Mouse (Mus musculus) myocyte (in vitro differentiated cells): ENCODE measurements around the gene 2410137M14Rik. TPM values are rescaled to one million over a fixed set of nuclear protein-coding genes. Genes with fewer than 3 reads are reported as not detected.
A peak's percentile ranks its signal among the peaks of the same experiment; 100 is the strongest.

Source experiments
- H3K27me3 ChIP-seq: one replicate; pipeline ENCODE4 v1.6.1; 2011; ENCODE audit not compliant: control insufficient read depth, insufficient read depth, insufficient read length
- H3K36me3 ChIP-seq: one replicate; pipeline ENCODE4 v1.6.1; 2011; ENCODE audit not compliant: control insufficient read depth, insufficient read depth
- H3K4me2 ChIP-seq: one replicate; pipeline ENCODE4 v1.6.1; 2011; ENCODE audit warnings: low read depth, control low read depth
- H3K4me3 ChIP-seq: one replicate; pipeline ENCODE4 v1.5.1; 2011; ENCODE audit warnings: mild to moderate bottlenecking, control low read depth, moderate library complexity
- H3K79me2 ChIP-seq: one replicate; pipeline ENCODE4 v1.6.1; 2011; ENCODE audit not compliant: control insufficient read depth, insufficient read depth
- H3ac ChIP-seq: one replicate; pipeline ENCODE4 v1.6.1; 2011; ENCODE audit not compliant: control insufficient read depth, insufficient read length
- CEBPB ChIP-seq: IDR thresholded peaks from 2 replicates; pipeline ENCODE4 v1.6.1; 2011; ENCODE audit warnings: mild to moderate bottlenecking, moderate library complexity; ENCODE audit not compliant: poor library complexity, insufficient read depth, severe bottlenecking
- E2F4 ChIP-seq: IDR thresholded peaks from one replicate; pipeline ENCODE4 v1.6.1; 2011; ENCODE audit warnings: mild to moderate bottlenecking, control low read depth, moderate library complexity; ENCODE audit not compliant: insufficient read depth
- MAX ChIP-seq: IDR thresholded peaks from one replicate; pipeline ENCODE4 v1.6.1; 2011; ENCODE audit warnings: low read depth, mild to moderate bottlenecking, control low read depth
- MYOD1 ChIP-seq, 3 experiments: IDR thresholded peaks; one replicate each; pipeline ENCODE4 v1.6.1; 2011; ENCODE audit warnings: control low read depth in 2 of 3, low read depth in 2 of 3, mild to moderate bottlenecking in 2 of 3, moderate library complexity in 1 of 3; ENCODE audit not compliant: insufficient read length in 2 of 3, control insufficient read depth in 1 of 3
- MYOG ChIP-seq, 3 experiments: IDR thresholded peaks; one replicate each; pipeline ENCODE4 v1.6.1; 2011; ENCODE audit warnings: control low read depth in 2 of 3, low read depth in 2 of 3, mild to moderate bottlenecking in 2 of 3; ENCODE audit not compliant: insufficient read length in 2 of 3, control insufficient read depth in 1 of 3, insufficient read depth in 1 of 3
- POLR2A ChIP-seq: IDR thresholded peaks from one replicate; pipeline ENCODE4 v1.6.1; 2011; ENCODE audit warnings: low read depth, mild to moderate bottlenecking, control low read depth, moderate library complexity; ENCODE audit not compliant: insufficient read length
- POLR2AphosphoS2 ChIP-seq: IDR thresholded peaks from one replicate; pipeline ENCODE4 v1.6.1; 2011; ENCODE audit warnings: low read depth, control low read depth; ENCODE audit not compliant: insufficient read length
- REST ChIP-seq: IDR thresholded peaks from one replicate; pipeline ENCODE4 v1.6.1; 2011; ENCODE audit warnings: mild to moderate bottlenecking, control low read depth, moderate library complexity; ENCODE audit not compliant: insufficient read depth, insufficient read length
- SRF ChIP-seq: IDR thresholded peaks from one replicate; pipeline ENCODE4 v1.6.1; 2011; ENCODE audit warnings: low read depth; ENCODE audit not compliant: control insufficient read depth, insufficient read length
- TCF12 ChIP-seq: IDR thresholded peaks from one replicate; pipeline ENCODE4 v1.6.1; 2011; ENCODE audit warnings: mild to moderate bottlenecking, control low read depth; ENCODE audit not compliant: poor library complexity, insufficient read depth, severe bottlenecking
- TCF3 ChIP-seq: IDR thresholded peaks from one replicate; pipeline ENCODE4 v1.6.1; 2011; ENCODE audit warnings: low read depth, control low read depth; ENCODE audit not compliant: insufficient read length
- USF1 ChIP-seq: IDR thresholded peaks from one replicate; pipeline ENCODE4 v1.6.1; 2011; ENCODE audit warnings: low read depth, mild to moderate bottlenecking, control low read depth, moderate library complexity
- polyA plus RNA-seq: library from polyadenylated mRNA; unstranded; fragments of >200 nt; fragmentation: generic; extraction: Trizol; gene quantifications from one replicate; pipeline ENCODE4 v1.2.1, GENCODE M21; 2012; ENCODE audit warnings: missing spikeins

The 2410137M14Rik gene
- polyA plus RNA-seq, 1 experiment: not detected

DNA sequence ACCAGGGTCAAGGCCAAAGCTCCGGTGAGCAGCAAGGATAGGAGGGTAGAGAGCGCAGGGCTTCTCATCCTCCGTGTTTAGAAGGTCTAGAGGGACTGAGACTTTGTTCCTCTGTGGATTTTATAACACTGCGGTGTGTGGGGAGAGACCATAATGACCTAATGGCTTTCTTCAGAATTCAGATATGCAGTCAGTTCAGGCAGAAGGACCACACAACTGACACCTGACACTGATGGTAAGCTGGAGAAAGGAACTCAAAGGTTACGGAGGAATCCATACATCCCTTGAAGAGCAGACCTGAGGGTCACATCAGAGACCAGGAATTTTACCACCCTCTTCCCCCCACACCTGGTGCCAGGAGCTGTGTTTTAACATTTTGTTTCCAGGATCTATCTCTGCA is 8.4 kb upstream of the 2410137M14Rik start, which contains the start of gene H2-M5:
Gene H2-M5, minus strand, starts transcription at position 101 of the 400 bp plus-strand sequence.
- H3ac ChIP-seq: no peak within 1 kb of the TSS
- no peak within 1 kb of the TSS for H3K4me2 ChIP-seq
- no peaks in the 10 kb centered on the region for H3K36me3 ChIP-seq
- no peaks in the 10 kb centered on the region for H3K79me2 ChIP-seq
- no peak within 1 kb of the TSS for H3K4me3 ChIP-seq
- TF ChIP-seq CEBPB (no peak), TCF3 (no peak), REST (no peak), MAX (no peak), MYOG (IDR thresholded peaks at IDR 0.05; ENCODE audit: control insufficient read depth in 1 of 3, insufficient read depth in 1 of 3, insufficient read length in 2 of 3, low read depth in 2 of 3) (no peak), TCF12 (no peak), USF1 (no peak), POLR2A (no peak), MYOD1 (IDR thresholded peaks at IDR 0.05; ENCODE audit: control insufficient read depth in 1 of 3, insufficient read length in 2 of 3, low read depth in 2 of 3) (no peak), POLR2AphosphoS2 (no peak), SRF (no peak), E2F4 (no peak)
- H3K27me3 ChIP-seq: peaks cover 33% of the 10 kb centered on the region

GRCm38 (mm10) chr17:36988475-36988874 is 7.4 kb upstream of the 2410137M14Rik start:
- no peak for TF ChIP-seq MYOG (IDR thresholded peaks at IDR 0.05; ENCODE audit: control insufficient read depth in 1 of 3, insufficient read depth in 1 of 3, insufficient read length in 2 of 3, low read depth in 2 of 3)
- no peak for TF ChIP-seq MAX
- TF ChIP-seq USF1: no peak
- no peak for TF ChIP-seq SRF
- TF ChIP-seq POLR2A: no peak
- TF ChIP-seq TCF12: no peak
- TF ChIP-seq TCF3: no peak
- TF ChIP-seq CEBPB: no peak
- no peak for TF ChIP-seq MYOD1 (IDR thresholded peaks at IDR 0.05; ENCODE audit: control insufficient read depth in 1 of 3, insufficient read length in 2 of 3, low read depth in 2 of 3)
- no peak overlapping the region for H3ac ChIP-seq
- H3K36me3 ChIP-seq: no peaks in the 10 kb centered on the region
- no peaks in the 10 kb centered on the region for H3K79me2 ChIP-seq
- H3K4me3 ChIP-seq: no peak overlapping the region
- peaks cover 33% of the 10 kb centered on the region for H3K27me3 ChIP-seq
- no peak overlapping the region for H3K4me2 ChIP-seq

DNA sequence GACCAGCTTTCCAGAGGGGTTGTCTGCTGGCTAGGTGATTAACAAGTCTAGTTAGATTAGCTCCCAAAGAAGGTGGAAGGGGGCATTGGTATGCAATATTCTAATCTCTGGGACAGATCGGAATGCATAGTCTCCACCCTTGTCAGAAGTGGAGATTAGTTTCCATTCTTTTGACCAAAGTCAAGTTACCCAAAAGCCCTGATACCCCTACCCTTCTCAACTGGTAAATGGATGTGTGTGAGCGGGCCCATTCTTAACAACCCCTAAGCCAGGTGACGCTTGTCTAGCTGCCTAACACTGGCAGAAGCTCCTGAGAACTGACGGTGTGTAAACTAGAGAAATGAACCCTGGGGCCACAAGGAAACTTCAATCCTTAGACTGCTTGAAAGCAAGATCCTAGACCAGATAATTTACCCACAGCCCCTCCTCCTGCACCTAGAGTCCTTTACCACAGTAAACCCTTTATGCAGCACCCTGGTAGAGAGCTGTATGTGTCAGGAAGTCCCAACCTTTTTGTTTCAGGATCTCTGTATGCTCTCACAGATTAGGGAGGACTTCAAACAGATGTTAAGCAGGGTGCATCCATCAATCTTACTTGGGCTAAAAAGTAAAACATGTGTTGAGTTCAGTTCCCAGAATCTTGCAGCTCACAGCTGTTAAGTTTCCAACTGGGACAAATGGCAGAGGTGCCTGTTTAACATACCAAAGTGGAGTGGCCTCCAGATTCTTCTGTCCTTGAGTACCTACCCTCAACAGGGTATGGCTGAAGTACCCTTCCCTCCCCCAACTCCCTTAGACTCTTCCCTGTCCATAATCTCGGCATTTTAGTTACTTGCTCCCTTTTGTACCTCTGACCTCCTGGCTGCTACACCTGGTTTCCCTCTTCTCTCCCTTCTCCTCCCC is 1.5 kb upstream of the 2410137M14Rik start:
- no peaks in the 10 kb centered on the region for H3K79me2 ChIP-seq
- TF ChIP-seq TCF12: no peak
- no peak for TF ChIP-seq CEBPB
- no peak for TF ChIP-seq SRF
- TF ChIP-seq MAX: no peak
- no peak for TF ChIP-seq MYOG (IDR thresholded peaks at IDR 0.05; ENCODE audit: control insufficient read depth in 1 of 3, insufficient read depth in 1 of 3, insufficient read length in 2 of 3, low read depth in 2 of 3)
- TF ChIP-seq E2F4: no peak
- H3K27me3 ChIP-seq: peaks cover 30% of the 10 kb centered on the region
- H3ac ChIP-seq: no peak overlapping the region
- no peak overlapping the region for H3K4me3 ChIP-seq
- no peaks in the 10 kb centered on the region for H3K36me3 ChIP-seq
- no peak overlapping the region for H3K4me2 ChIP-seq

- Histone ChIP-seq H3K4me3 (no peak overlapping the region), H3K36me3 (no peaks in the 10 kb centered on the region), H3K79me2 (no peaks in the 10 kb centered on the region), H3K4me2 (peak overlapping the region; percentile 3), H3ac (no peak overlapping the region), H3K27me3 (peaks cover 25% of the 10 kb centered on the region)
- TF ChIP-seq MAX (no peak), REST (no peak), POLR2AphosphoS2 (no peak), USF1 (no peak), MYOG (IDR thresholded peaks at IDR 0.05; ENCODE audit: control insufficient read depth in 1 of 3, insufficient read depth in 1 of 3, insufficient read length in 2 of 3, low read depth in 2 of 3) (no peak), POLR2A (no peak), MYOD1 (IDR thresholded peaks at IDR 0.05; ENCODE audit: control insufficient read depth in 1 of 3, insufficient read length in 2 of 3, low read depth in 2 of 3) (no peak), TCF3 (no peak), TCF12 (no peak), CEBPB (no peak), E2F4 (no peak), SRF (no peak)
Observed at GRCm38 (mm10) chr17:36981845-36982244, 808 bp upstream of the 2410137M14Rik start.
